10 mouse cellular contexts compared by ENCODE assay signal in genomic region chr4:129261196-129261595, GRCm38 (mm10). TPM values are rescaled to one million over a fixed set of nuclear protein-coding genes. Genes with fewer than 3 reads are reported as not detected.
DNase-seq lines count a peak whose midpoint lies in the region; ATAC-seq and TF ChIP-seq lines count a peak whose summit lies in the region.
"Had no signal": no experiment of that assay in that cellular context is flagged by ENCODE, and none has a peak within 500 bp of the region (broad histone marks: within the 10 kb centered on the region; RNA-seq: fewer than 3 reads in every experiment).

Gene C77080, minus strand, starts transcription at chr4:129261404.

- no peak for DNase-seq in heart, adult 2 months
- no peak for DNase-seq in midbrain, embryonic 11.5 days (ENCODE audit: low spot score, missing footprints)
- no peak for DNase-seq in thymus, postnatal 4 days
- DNase-seq: cerebellum, adult 9-10 months; kidney, postnatal 25 days had no signal

- H3K36me3 ChIP-seq in heart, embryonic 15.5 days: no peaks in the 10 kb centered on the region
- no peaks in the 10 kb centered on the region for H3K36me3 ChIP-seq in heart, adult 2 months (ENCODE audit: control insufficient read depth, insufficient read depth, low read length)
- no peaks in the 10 kb centered on the region for H3K36me3 ChIP-seq in midbrain, embryonic 12.5 days
- no peaks in the 10 kb centered on the region for H3K36me3 ChIP-seq in midbrain, embryonic 11.5 days (ENCODE audit: control insufficient read depth, insufficient read depth, low read length)

- H3K9ac ChIP-seq in heart, embryonic 15.5 days: no peak within 1 kb of the TSS
- H3K9ac ChIP-seq in heart, adult 2 months (ENCODE audit: low read depth, low read length): no peak within 1 kb of the TSS
- no peak within 1 kb of the TSS; the same call in 1 of the 2 replicates for H3K9ac ChIP-seq in midbrain, embryonic 12.5 days (replicated peaks)
- H3K9ac ChIP-seq in midbrain, embryonic 11.5 days (ENCODE audit: low read length): no peak within 1 kb of the TSS

- no peak for TF ChIP-seq EP300 in heart, adult 2 months (IDR thresholded peaks at IDR 0.05; ENCODE audit: insufficient read depth, low read depth, low read length)

- no peaks in the 10 kb centered on the region for H3K79me2 ChIP-seq in heart, adult 2 months (replicated peaks; ENCODE audit: control insufficient read depth, insufficient read depth, low read length)

- H3K9me3 ChIP-seq in heart, embryonic 15.5 days (replicated peaks): no peaks in the 10 kb centered on the region
- no peaks in the 10 kb centered on the region for H3K9me3 ChIP-seq in midbrain, embryonic 12.5 days
- no peaks in the 10 kb centered on the region for H3K9me3 ChIP-seq in midbrain, embryonic 11.5 days (ENCODE audit: control insufficient read depth, low read length)

- H3K27me3 ChIP-seq in heart, embryonic 15.5 days: peaks cover 23% of the 10 kb centered on the region
- H3K27me3 ChIP-seq in heart, adult 2 months (ENCODE audit: control insufficient read depth, insufficient read depth, low read length): no peaks in the 10 kb centered on the region
- peaks cover 5% of the 10 kb centered on the region; the same call in 1 of the 2 replicates for H3K27me3 ChIP-seq in midbrain, embryonic 12.5 days
- H3K27me3 ChIP-seq in midbrain, embryonic 11.5 days (ENCODE audit: control insufficient read depth, insufficient read depth, low read length): no peaks in the 10 kb centered on the region

- ATAC-seq in heart, embryonic 15.5 days (replicated peaks; ENCODE audit: insufficient number of reproducible peaks, insufficient read depth, low FRiP score, low read depth): no peak
- no peak for ATAC-seq in midbrain, embryonic 12.5 days (ENCODE audit: low FRiP score, low read depth)
- ATAC-seq in midbrain, embryonic 11.5 days (ENCODE audit: low FRiP score): no peak
- ATAC-seq in megakaryocyte-erythroid progenitor cell, adult 5-6 weeks (replicated peaks; ENCODE audit: low FRiP score, low TSS enrichment, poor library complexity, severe bottlenecking): no peak

- no peak for TF ChIP-seq CTCF in heart, adult 2 months (IDR thresholded peaks at IDR 0.05)
- TF ChIP-seq CTCF in cortical plate, adult 2 months (IDR thresholded peaks at IDR 0.05; ENCODE audit: extremely low read depth, insufficient read depth, low read length): no peak
- TF ChIP-seq CTCF in olfactory bulb, adult 2 months (IDR thresholded peaks at IDR 0.05; ENCODE audit: insufficient read depth, low read depth, low read length): no peak

- intact Hi-C loops in heart, adult 2 months (cut with DNase I): no loop called here

- H3K4me1 ChIP-seq in heart, embryonic 15.5 days (replicated peaks): peaks cover 23% of the 10 kb centered on the region
- peaks cover 24% of the 10 kb centered on the region for H3K4me1 ChIP-seq in heart, adult 2 months (ENCODE audit: control insufficient read depth, insufficient read depth, low read length)
- H3K4me1 ChIP-seq in midbrain, embryonic 12.5 days: peaks cover 30% of the 10 kb centered on the region
- peaks cover 22% of the 10 kb centered on the region for H3K4me1 ChIP-seq in midbrain, embryonic 11.5 days (ENCODE audit: control insufficient read depth, insufficient read depth, low read length)
- H3K4me1 ChIP-seq in cortical plate, adult 2 months (ENCODE audit: control insufficient read depth, insufficient read depth, low read length): peaks cover 11% of the 10 kb centered on the region
- H3K4me1 ChIP-seq in olfactory bulb, adult 2 months (ENCODE audit: control insufficient read depth, insufficient read depth, low read length): peaks cover 26% of the 10 kb centered on the region

- H3K4me2 ChIP-seq in heart, embryonic 15.5 days: no peak within 1 kb of the TSS
- H3K4me2 ChIP-seq in midbrain, embryonic 12.5 days (replicated peaks): no peak within 1 kb of the TSS
- H3K4me2 ChIP-seq in midbrain, embryonic 11.5 days: no peak within 1 kb of the TSS

- WGBS in heart, embryonic 15.5 days: 33% methylated on average over 2 of the region's 4 CpGs
- 36% methylated on average over 3 of the region's 4 CpGs for WGBS in heart, adult 2 months
- 0% methylated on average over 2 of the region's 4 CpGs for WGBS in midbrain, embryonic 12.5 days
- WGBS in midbrain, embryonic 11.5 days: 0% methylated on average over 3 of the region's 4 CpGs
- 15% methylated on average over 2 of the region's 4 CpGs for WGBS in olfactory bulb, adult 2 months

- H3K4me3 ChIP-seq in heart, embryonic 15.5 days: no peak within 1 kb of the TSS
- no peak within 1 kb of the TSS for H3K4me3 ChIP-seq in heart, adult 2 months
- no peak within 1 kb of the TSS for H3K4me3 ChIP-seq in midbrain, embryonic 12.5 days
- H3K4me3 ChIP-seq in midbrain, embryonic 11.5 days (ENCODE audit: low read depth, low read length): no peak within 1 kb of the TSS
- H3K4me3 ChIP-seq in cortical plate, adult 2 months (ENCODE audit: insufficient read depth, low read length): no peak within 1 kb of the TSS
- no peak within 1 kb of the TSS for H3K4me3 ChIP-seq in olfactory bulb, adult 2 months (ENCODE audit: insufficient read depth, low read depth, low read length)

- peak within 1 kb of the TSS; percentile 39 for H3K27ac ChIP-seq in heart, embryonic 15.5 days
- H3K27ac ChIP-seq in heart, adult 2 months: no peak within 1 kb of the TSS
- H3K27ac ChIP-seq in midbrain, embryonic 12.5 days (replicated peaks): 0 out of 2 replicates have a peak within 1 kb of the TSS, but pooled peaks have one; percentile 1
- H3K27ac ChIP-seq in midbrain, embryonic 11.5 days (ENCODE audit: low read depth, low read length): no peak within 1 kb of the TSS
- H3K27ac ChIP-seq in cortical plate, adult 2 months (ENCODE audit: insufficient read depth, low read length): no peak within 1 kb of the TSS
- no peak within 1 kb of the TSS for H3K27ac ChIP-seq in olfactory bulb, adult 2 months (ENCODE audit: insufficient read depth, low read depth, low read length)

- no peak for TF ChIP-seq POLR2A in heart, adult 2 months (IDR thresholded peaks at IDR 0.05; ENCODE audit: insufficient read depth, low read depth, low read length)
- no peak for TF ChIP-seq POLR2A in cortical plate, adult 2 months (IDR thresholded peaks at IDR 0.05; ENCODE audit: extremely low read depth, insufficient read depth, low read length)
- TF ChIP-seq POLR2A in olfactory bulb, adult 2 months (IDR thresholded peaks at IDR 0.05; ENCODE audit: insufficient read depth, low read depth, low read length): no peak

RNA-seq across cellular contexts. Expression of gene C77080, which starts in this region (rescaled TPM):
- polyA plus RNA-seq in heart, embryonic 15.5 days (2015; fragmentation: Nextera tagmentation; extraction: Ambion mirVana): 1.4 and 3.1 TPM in 2 replicates
- total RNA-seq in heart, adult 2 months (2021): 1 to 10 TPM; 3.2 to 3.7 TPM
- 3.8 and 4.4 TPM in 2 replicates for polyA plus RNA-seq in heart, adult 2 months (2012; rRNA removed)
- polyA plus RNA-seq in midbrain, embryonic 12.5 days (2016; fragmentation: Nextera tagmentation; extraction: Ambion mirVana): 5.2 and 6.3 TPM in 2 replicates
- polyA plus RNA-seq in midbrain, embryonic 11.5 days (2014; fragmentation: Nextera tagmentation; extraction: Ambion mirVana): 3.3 and 3.7 TPM in 2 replicates
- polyA plus RNA-seq in cortical plate, adult 2 months (2012; rRNA removed): 14.4 and 15.0 TPM in 2 replicates
- polyA plus RNA-seq in olfactory bulb, adult 2 months (2012; ENCODE audit: insufficient read depth, insufficient read length, low replicate concordance, missing spikeins): not detected in 2 replicates
- 0.20 and 0.45 TPM in 2 replicates for total RNA-seq in megakaryocyte-erythroid progenitor cell, adult 5-6 weeks (2014; fragmentation: Nextera tagmentation)
- total RNA-seq in megakaryocyte-erythroid progenitor cell, adult 5-6 weeks (2017): 0.11 TPM in 1 of 2 replicates, not detected in the other

Comparison
In these comparisons a context has a peak if more than half of its experiments do, and no peak if none do; other contexts are left out.
1. H3K27ac ChIP-seq: peak in heart, embryonic 15.5 days (single experiment) and midbrain, embryonic 12.5 days (single experiment); none in heart, adult 2 months (single experiment), midbrain, embryonic 11.5 days (single experiment), cortical plate, adult 2 months (single experiment) and olfactory bulb, adult 2 months (single experiment).